Mouse (Mus musculus) hindbrain, embryonic 12.5 days (tissue): ENCODE measurements around the gene Pdk2. TPM values are rescaled to one million over a fixed set of nuclear protein-coding genes. Genes with fewer than 3 reads are reported as not detected.

Source experiments
- ATAC-seq: fragments of 200-750 bp; cut with Nextera tagmentation; 2 replicates; pipeline ENCODE4 v1.8.0; 2017; ENCODE audit warnings: moderate TSS enrichment; ENCODE audit not compliant: low FRiP score
- H3K27ac ChIP-seq: fragments of 300-500 bp; sonication (generic); 2 replicates; pipeline ENCODE4 v1.5.1; 2016; ENCODE audit warnings: mild to moderate bottlenecking
- H3K27me3 ChIP-seq: fragments of 300-500 bp; sonication (generic); 2 replicates; pipeline ENCODE4 v1.6.1; 2016; ENCODE audit warnings: mild to moderate bottlenecking
- H3K36me3 ChIP-seq: fragments of 300-500 bp; sonication (generic); 2 replicates; pipeline ENCODE4 v1.6.1; 2016; ENCODE audit warnings: mild to moderate bottlenecking
- H3K4me1 ChIP-seq: fragments of 300-500 bp; sonication (generic); 2 replicates; pipeline ENCODE4 v1.6.1; 2016
- H3K4me2 ChIP-seq: fragments of 300-500 bp; sonication (generic); replicated peaks from 2 replicates; pipeline ENCODE4 v1.6.1; 2016; ENCODE audit warnings: mild to moderate bottlenecking
- H3K4me3 ChIP-seq: fragments of 300-500 bp; sonication (generic); 2 replicates; pipeline ENCODE4 v1.5.1; 2016; ENCODE audit warnings: mild to moderate bottlenecking
- H3K9ac ChIP-seq: fragments of 300-500 bp; sonication (generic); 2 replicates; pipeline ENCODE4 v1.6.1; 2016; ENCODE audit warnings: mild to moderate bottlenecking, moderate library complexity
- H3K9me3 ChIP-seq: fragments of 300-500 bp; sonication (generic); replicated peaks from 2 replicates; pipeline ENCODE4 v1.6.1; 2016; ENCODE audit warnings: mild to moderate bottlenecking
- WGBS: fragments of 180-500 bp; shearing (Covaris S2); methylation state at CpG from one replicate; pipeline ENCODE4 v1.1.7; 2016; 5-methylcytosine and 5-hydroxymethylcytosine counted together
- polyA plus RNA-seq: library from polyadenylated mRNA; unstranded; fragments of >200 nt; fragmentation: Nextera tagmentation; extraction: Ambion mirVana; gene quantifications from 2 replicates; pipeline ENCODE4 v1.2.1, GENCODE M21; 2016

Gene Pdk2
- polyA plus RNA-seq, 1 experiment from 2014 or later = 22.5 TPM

DNA sequence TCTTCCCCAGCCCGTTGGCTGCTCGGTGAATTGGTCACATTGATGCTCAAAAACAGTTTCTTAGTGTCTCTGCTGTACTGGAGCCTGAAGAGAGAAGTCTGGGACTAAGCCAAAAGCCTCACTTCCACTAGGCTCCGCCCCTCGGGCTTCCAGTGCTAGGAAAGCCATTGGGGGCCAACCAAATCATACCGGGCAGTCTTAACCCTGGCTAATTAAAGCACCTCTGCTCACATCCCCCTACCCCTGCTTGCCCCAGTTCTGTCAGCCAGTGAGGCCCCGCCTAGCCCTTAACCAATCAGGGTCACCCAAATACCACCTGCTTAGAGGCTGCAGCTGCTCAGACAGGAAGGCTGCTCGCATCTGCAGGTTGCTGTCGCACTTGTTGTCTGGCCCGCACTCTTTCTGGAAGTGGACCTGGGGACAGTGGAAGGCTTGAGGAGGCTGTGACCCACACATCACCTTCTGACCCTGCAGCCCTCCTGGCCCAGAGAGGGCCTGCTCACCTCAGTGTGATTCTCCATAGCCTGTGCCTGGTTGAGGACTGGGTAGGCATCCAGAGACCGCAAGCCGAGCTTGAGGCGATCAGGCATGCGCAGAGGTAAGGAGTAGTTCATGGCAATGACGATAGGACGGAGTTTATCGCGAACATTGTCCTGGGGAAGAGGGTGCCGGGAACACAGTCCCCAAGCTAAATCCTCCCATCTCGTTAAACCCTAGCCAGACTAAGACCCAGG, 15.8 kb upstream of the Pdk2 start:
- Histone ChIP-seq H3K9me3 (no peaks in the 10 kb centered on the region), H3K27me3 (peaks cover 21% of the 10 kb centered on the region; the same call in 1 of the 2 replicates), H3K9ac (no peak overlapping the region), H3K4me3 (no peak overlapping the region), H3K36me3 (0 out of 2 replicates have a peak, but pooled peaks cover 4% of the 10 kb centered on the region), H3K27ac (no peak overlapping the region), H3K4me2 (peak overlapping the region; percentile 9; the same call in 1 of the 2 replicates), H3K4me1 (no peaks in the 10 kb centered on the region)
- no peak for ATAC-seq
- WGBS = 32% methylated on average over 19 of the region's 19 CpGs

DNA sequence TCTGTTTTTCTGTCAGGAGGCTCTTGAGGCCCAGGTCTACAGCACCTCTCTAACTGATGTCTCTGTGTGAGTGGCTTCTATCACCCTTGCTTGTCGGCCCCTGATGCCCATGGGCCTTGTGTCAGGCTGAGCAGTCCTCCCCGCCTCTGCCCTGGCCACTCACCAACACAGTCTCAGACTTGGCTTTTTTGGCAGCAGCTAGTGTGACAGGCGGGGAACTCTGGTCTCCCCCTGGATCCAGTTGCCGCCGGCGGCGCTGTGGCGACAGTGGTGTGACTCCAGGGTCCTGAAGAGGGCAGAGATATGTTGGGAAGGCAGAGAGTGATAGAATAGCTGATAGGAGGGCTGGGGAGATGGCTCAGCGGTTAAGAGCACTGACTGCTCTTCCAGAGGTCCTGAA, 11.9 kb upstream of the Pdk2 start:
- Histone ChIP-seq H3K27me3 (peaks cover 18% of the 10 kb centered on the region; the same call in 1 of the 2 replicates), H3K9me3 (no peaks in the 10 kb centered on the region), H3K4me3 (no peak overlapping the region), H3K9ac (no peak overlapping the region), H3K4me2 (no peak overlapping the region), H3K27ac (no peak overlapping the region), H3K4me1 (no peaks in the 10 kb centered on the region), H3K36me3 (0 out of 2 replicates have a peak, but pooled peaks cover 3% of the 10 kb centered on the region)
- ATAC-seq = no peak
- 77% methylated on average over 9 of the region's 9 CpGs for WGBS

DNA sequence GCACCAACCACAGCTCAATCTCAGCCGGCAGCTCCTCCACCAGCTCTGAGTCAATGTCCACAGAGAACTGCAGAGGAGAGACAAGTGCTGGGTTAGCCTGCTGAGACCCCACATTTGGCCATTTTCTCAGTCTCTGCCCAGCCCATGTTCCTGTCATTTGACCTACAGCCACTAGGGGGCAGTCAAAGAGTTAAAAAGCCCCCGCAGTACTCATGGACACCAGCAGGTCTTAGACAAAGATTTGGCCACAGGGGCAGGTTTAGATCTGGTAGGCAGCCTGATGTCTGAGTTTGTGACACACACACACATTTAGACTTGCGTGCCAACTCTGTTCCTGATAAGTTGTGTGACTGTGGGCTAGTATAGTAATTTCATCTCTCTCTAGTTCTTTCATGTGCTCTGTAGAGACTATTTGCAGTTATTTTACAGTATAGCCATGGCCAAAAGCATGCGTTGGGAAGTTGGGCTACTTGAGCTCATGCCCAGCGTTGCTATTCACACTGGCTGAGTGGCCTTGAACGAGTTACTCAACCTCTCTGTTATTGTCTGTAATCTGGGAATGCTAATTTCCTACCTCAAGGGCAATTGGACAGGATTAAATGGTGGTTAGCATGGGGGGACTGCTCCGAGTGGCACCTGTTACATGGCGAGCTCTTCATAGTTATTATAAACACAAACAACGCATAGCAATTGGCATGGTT, 6.0 kb upstream of the Pdk2 start:
- ATAC-seq = no peak
- Histone ChIP-seq H3K9me3 (no peaks in the 10 kb centered on the region), H3K36me3 (no peaks in the 10 kb centered on the region)

DNA sequence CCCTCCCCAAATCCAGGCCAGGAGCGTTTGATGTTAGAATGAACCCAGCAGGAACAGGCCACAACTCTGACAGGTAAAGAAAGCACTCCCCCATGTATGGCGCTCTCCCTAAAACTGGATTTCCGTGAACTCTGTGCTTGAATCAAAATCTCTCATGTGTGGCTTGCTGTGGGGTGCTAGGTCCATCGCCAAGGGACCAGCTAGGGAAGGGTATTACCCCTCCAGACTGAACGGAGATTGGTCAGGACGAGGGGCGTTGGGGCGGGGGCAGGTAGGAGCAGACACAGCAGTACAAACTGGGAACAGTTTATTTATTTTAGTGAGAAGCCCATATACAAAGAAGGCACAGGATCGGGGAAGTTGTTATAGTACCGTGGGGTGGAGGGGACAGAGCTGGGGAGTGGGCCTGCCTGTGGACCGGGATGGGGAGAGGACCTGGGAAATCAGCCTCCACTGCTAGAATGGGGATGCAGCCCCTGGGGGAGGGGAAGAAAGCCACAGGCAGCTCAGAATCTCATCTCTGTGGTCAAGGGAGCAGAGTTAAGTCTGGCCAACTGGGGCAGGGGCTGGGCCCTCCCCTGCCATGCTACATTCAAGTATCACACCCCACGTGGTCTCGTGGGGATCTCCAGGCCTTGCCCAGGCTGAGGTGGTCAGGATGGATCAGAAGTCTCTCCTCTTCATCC, 3.2 kb upstream of the Pdk2 start:
- Histone ChIP-seq H3K4me2 (no peak overlapping the region), H3K9ac (no peak overlapping the region), H3K36me3 (no peaks in the 10 kb centered on the region), H3K27ac (no peak overlapping the region), H3K9me3 (no peaks in the 10 kb centered on the region), H3K4me3 (no peak overlapping the region), H3K27me3 (peaks cover 9% of the 10 kb centered on the region; the same call in 1 of the 2 replicates), H3K4me1 (peaks cover 24% of the 10 kb centered on the region)
- WGBS = 57% methylated on average over 13 of the region's 13 CpGs
- no peak for ATAC-seq

More for the DNA sequence above, 6.0 kb upstream of the Pdk2 start:
- H3K27me3 ChIP-seq = no peaks in the 10 kb centered on the region
- H3K4me1 ChIP-seq = peaks cover 8% of the 10 kb centered on the region
- H3K27ac ChIP-seq = no peak overlapping the region
- H3K9ac ChIP-seq = no peak overlapping the region
- no peak overlapping the region for H3K4me2 ChIP-seq
- no peak overlapping the region for H3K4me3 ChIP-seq
- WGBS = 60% methylated on average over 9 of the region's 9 CpGs

DNA sequence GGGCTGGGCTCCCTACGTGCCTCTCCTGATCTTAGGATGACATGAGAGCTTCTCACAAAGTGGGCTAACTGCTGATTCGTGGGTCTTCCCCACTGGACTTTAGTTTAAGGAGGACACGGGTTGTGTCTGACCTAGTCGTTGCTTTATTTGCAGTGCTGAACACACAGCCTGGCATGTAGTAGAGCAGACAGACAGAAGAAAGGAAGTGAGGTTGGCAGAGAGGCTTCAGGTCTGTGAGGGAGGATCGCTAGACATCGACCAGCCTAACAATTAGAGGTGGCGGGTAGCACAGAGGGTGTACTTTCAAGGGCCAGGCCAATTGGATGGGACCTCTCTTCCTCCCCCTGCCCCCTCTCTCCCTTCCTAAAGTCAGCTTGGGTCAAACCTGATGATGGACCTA, 2.5 kb upstream of the Pdk2 start:
- WGBS = 61% methylated on average over 7 of the region's 7 CpGs
- Histone ChIP-seq H3K4me2 (no peak overlapping the region), H3K4me3 (no peak overlapping the region), H3K36me3 (0 out of 2 replicates have a peak, but pooled peaks cover 1% of the 10 kb centered on the region), H3K27ac (no peak overlapping the region), H3K9ac (no peak overlapping the region), H3K4me1 (peaks cover 24% of the 10 kb centered on the region), H3K27me3 (peaks cover 9% of the 10 kb centered on the region; the same call in 1 of the 2 replicates), H3K9me3 (no peaks in the 10 kb centered on the region)
- no peak for ATAC-seq

DNA sequence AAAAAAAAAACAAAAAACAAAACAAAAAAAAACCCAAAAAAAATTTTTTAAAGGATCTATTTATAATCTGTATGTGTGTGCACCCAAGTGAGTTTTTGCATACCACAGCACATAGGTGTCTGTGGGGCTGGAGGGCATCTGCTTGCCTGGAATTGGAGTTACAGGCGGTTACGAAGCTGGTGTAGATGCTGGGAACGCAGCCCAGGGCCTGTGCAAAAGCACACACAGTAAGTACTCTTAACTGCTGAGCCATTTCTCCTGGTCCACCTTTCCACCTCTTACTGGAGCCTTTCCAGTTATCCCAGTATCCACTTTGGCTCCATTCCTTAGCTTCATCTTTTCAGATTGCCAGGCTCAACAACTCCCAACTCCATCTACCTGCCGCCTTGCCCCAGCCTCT, 1.9 kb upstream of the Pdk2 start:
- no peak overlapping the region for H3K4me3 ChIP-seq
- H3K4me1 ChIP-seq = peaks cover 24% of the 10 kb centered on the region
- H3K9ac ChIP-seq = no peak overlapping the region
- H3K36me3 ChIP-seq = 0 out of 2 replicates have a peak, but pooled peaks cover 4% of the 10 kb centered on the region
- 95% methylated on average over 4 of the region's 4 CpGs for WGBS
- no peak overlapping the region for H3K27ac ChIP-seq
- no peak overlapping the region for H3K4me2 ChIP-seq
- no peaks in the 10 kb centered on the region for H3K9me3 ChIP-seq
- peaks cover 9% of the 10 kb centered on the region; the same call in 1 of the 2 replicates for H3K27me3 ChIP-seq
- ATAC-seq = no peak

DNA sequence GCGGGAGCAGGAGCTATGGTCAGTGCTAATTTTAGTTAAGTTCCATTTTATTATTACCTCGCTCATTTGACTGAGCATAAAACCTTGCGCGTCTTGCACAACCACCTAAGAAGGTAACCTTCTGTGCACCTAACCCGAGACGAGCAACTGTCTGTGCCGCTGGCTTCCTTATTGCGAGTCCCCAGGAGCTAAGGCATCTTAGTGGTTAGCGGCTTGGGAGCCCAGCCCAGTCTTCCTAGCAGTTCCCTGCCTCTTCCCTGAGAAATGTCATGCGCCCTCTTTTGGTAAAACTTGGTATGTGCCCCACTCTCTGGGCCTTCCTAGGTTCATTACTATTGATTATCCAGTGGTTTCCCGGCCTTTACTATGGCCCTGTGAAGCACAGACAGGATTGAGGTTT, 942 bp upstream of the Pdk2 start:
- H3K27me3 ChIP-seq = peaks cover 9% of the 10 kb centered on the region; the same call in 1 of the 2 replicates
- peak overlapping the region; percentile 91 for H3K4me2 ChIP-seq
- peak overlapping the region; percentile 67 for H3K4me3 ChIP-seq
- H3K9ac ChIP-seq = peak overlapping the region; percentile 43; the same call in 1 of the 2 replicates
- H3K9me3 ChIP-seq = no peaks in the 10 kb centered on the region
- 0 out of 2 replicates have a peak, but pooled peaks have one; percentile 14 for ATAC-seq
- H3K4me1 ChIP-seq = peaks cover 24% of the 10 kb centered on the region
- peak overlapping the region; percentile 17; the same call in 1 of the 2 replicates for H3K27ac ChIP-seq
- under 1% methylated on average over 11 of the region's 11 CpGs for WGBS
- H3K36me3 ChIP-seq = 0 out of 2 replicates have a peak, but pooled peaks cover 4% of the 10 kb centered on the region

DNA sequence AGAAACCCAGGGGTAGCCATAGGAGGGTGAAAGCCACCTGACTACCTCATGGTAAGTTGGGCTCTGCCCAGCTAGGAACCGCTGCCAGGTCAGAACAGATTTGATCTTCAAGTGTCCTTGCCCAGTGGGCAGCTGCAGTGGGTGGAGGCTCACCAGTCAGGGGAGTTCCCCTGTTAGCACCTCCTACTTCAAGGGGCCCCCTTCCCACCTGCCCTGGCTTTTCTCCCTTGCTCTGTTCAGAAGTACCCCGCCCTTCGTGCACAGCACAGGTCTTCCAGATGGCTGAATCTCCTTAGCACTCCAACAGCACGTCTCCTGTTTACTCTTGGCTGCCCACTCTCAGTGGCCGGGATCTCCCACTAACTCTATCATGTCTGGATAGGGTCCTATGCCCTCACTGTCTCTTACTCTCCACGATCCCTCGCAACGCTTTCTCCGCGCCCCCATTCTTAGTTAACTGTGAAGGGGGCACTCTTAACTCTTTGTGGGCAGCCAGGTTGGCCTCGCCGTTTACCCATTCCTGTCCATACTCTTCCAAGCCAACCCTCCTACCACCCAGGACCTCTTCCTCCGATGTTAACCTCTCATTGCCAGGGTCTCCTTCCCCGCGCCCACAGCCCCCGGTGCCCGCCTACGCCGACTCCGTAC, 539 bp downstream of the Pdk2 start:
- peak overlapping the region; percentile 91 for H3K4me2 ChIP-seq
- 0 out of 2 replicates have a peak, but pooled peaks cover 4% of the 10 kb centered on the region for H3K36me3 ChIP-seq
- H3K4me3 ChIP-seq = peak overlapping the region; percentile 67
- H3K9ac ChIP-seq = peak overlapping the region; percentile 75
- H3K27ac ChIP-seq = peak overlapping the region; percentile 36; the same call in 1 of the 2 replicates
- H3K9me3 ChIP-seq = no peaks in the 10 kb centered on the region
- ATAC-seq = peak; percentile 24
- peaks cover 9% of the 10 kb centered on the region; the same call in 1 of the 2 replicates for H3K27me3 ChIP-seq
- WGBS = under 1% methylated on average over 20 of the region's 20 CpGs
- H3K4me1 ChIP-seq = peaks cover 24% of the 10 kb centered on the region

DNA sequence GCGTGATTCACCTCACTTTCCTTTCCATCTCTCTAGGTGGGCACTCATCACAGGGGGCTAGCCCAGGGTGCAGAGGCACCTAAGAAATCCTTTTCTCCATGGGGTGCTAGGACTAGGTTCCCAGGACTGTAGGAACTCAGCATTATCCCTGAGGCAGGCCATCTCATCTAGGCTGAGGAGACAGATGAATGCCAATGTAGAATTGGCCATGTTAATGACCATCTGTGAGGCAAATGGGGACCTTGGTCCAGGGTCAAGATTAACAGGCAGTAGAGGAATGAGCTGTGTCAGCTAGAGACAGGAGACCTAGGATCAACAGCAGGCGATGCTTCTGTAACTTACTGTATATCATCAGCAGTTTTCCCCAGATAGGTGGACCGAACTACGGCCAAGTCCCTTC, 1.4 kb downstream of the Pdk2 start:
- Histone ChIP-seq H3K4me3 (no peak overlapping the region), H3K27me3 (peaks cover 9% of the 10 kb centered on the region; the same call in 1 of the 2 replicates), H3K9ac (no peak overlapping the region), H3K4me1 (peaks cover 20% of the 10 kb centered on the region), H3K4me2 (peak overlapping the region; percentile 91), H3K9me3 (no peaks in the 10 kb centered on the region), H3K36me3 (0 out of 2 replicates have a peak, but pooled peaks cover 4% of the 10 kb centered on the region), H3K27ac (no peak overlapping the region)
- 83% methylated on average over 4 of the region's 4 CpGs for WGBS
- ATAC-seq = no peak

DNA sequence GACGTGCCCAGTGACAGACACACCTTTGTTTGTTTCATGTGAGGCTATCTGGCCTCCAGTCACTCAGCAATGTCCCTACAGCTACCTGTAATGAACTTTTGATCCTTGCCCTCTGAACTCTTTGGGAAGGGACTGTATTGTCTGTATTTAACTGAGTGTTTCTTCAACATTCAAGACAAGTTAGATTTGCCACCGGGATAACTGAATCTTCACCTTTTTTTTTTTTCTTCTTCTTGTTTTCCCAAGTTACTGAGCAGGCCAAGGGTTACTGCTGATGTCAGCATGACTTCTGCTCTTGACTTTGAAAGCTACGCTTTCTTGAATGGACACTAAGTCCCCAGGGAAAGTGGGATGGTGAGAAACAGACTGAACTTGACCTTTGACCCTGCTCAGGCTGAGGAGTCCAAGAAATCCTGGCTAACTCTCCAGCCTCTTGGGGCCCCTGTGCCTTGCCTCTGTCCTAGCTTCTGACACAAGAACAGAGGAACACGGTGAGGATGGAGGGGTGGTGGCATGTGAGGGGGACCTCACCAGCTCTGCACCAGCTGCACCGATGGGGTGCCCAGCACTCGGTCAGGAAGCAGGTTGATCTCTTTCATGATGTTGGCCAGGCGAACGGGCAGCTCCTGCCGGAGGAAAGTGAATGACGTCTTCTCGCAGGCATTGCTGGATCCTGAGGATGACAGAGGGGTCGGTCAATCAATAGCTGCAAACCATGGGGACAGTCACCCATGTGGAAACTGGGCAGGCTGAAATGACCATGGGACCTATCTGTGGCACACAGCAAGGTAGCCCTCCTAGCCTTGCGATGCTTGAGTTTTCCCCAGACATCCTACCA, 2.1 kb downstream of the Pdk2 start:
- WGBS = 81% methylated on average over 13 of the region's 13 CpGs
- Histone ChIP-seq H3K4me2 (no peak overlapping the region), H3K9ac (no peak overlapping the region), H3K9me3 (no peaks in the 10 kb centered on the region), H3K36me3 (0 out of 2 replicates have a peak, but pooled peaks cover 4% of the 10 kb centered on the region), H3K27me3 (peaks cover 12% of the 10 kb centered on the region; the same call in 1 of the 2 replicates), H3K4me1 (peaks cover 19% of the 10 kb centered on the region), H3K4me3 (no peak overlapping the region), H3K27ac (no peak overlapping the region)
- no peak for ATAC-seq
